Mouse (Mus musculus) lung, postnatal 0 days (tissue): Measurements from ENCODE around the gene Smok2b. TPM values are rescaled to one million over a fixed set of nuclear protein-coding genes. Genes with fewer than 3 reads are reported as not detected.
A peak's percentile ranks its signal among the peaks of the same experiment; 100 is the strongest.
"Not testable (repeated sequence)": the region's sequence is repeated elsewhere in the genome, so short reads cannot be mapped to it uniquely, and the experiment has no call there.

Experiments
- ATAC-seq: fragments of 200-750 bp; cut with Nextera tagmentation; 2 replicates; pipeline ENCODE4 v1.8.0; 2017; ENCODE audit warnings: moderate library complexity
- DNase-seq: peaks from one replicate; pipeline ENCODE4 v3.0.0-alpha.2; 2016; ENCODE audit warnings: low spot score
- H3K27ac ChIP-seq: fragments of 300-500 bp; sonication (generic); 2 replicates; pipeline ENCODE4 v1.5.1; 2014; ENCODE audit warnings: antibody characterized with exemption, mild to moderate bottlenecking, low read length, mixed read lengths
- H3K27me3 ChIP-seq: fragments of 300-500 bp; sonication (generic); replicated peaks from 2 replicates; pipeline ENCODE4 v1.6.1; 2014; ENCODE audit warnings: low read length, mixed read lengths; ENCODE audit not compliant: insufficient read depth
- H3K36me3 ChIP-seq: fragments of 300-500 bp; sonication (generic); 2 replicates; pipeline ENCODE4 v1.6.1; 2014; ENCODE audit warnings: low read length, mixed read lengths; ENCODE audit not compliant: insufficient read depth
- H3K4me1 ChIP-seq: fragments of 300-500 bp; sonication (generic); 2 replicates; pipeline ENCODE4 v1.6.1; 2014; ENCODE audit warnings: antibody characterized with exemption, low read depth, low read length, mixed read lengths; ENCODE audit not compliant: insufficient read depth
- H3K4me2 ChIP-seq: fragments of 300-500 bp; sonication (generic); replicated peaks from 2 replicates; pipeline ENCODE4 v1.6.1; 2014; ENCODE audit warnings: low read depth, mild to moderate bottlenecking, low read length, moderate library complexity, mixed read lengths
- H3K4me3 ChIP-seq: fragments of 300-500 bp; sonication (generic); 2 replicates; pipeline ENCODE4 v1.5.1; 2014; ENCODE audit warnings: low read depth, low read length
- H3K9ac ChIP-seq: fragments of 300-500 bp; sonication (generic); replicated peaks from 2 replicates; pipeline ENCODE4 v1.6.1; 2014; ENCODE audit warnings: low read depth, mild to moderate bottlenecking
- H3K9me3 ChIP-seq: fragments of 300-500 bp; sonication (generic); 2 replicates; pipeline ENCODE4 v1.6.1; 2016; ENCODE audit warnings: low read length, mixed read lengths
- CTCF ChIP-seq: IDR thresholded peaks from 2 replicates; pipeline ENCODE4 v1.5.1; 2016; ENCODE audit warnings: antibody characterized with exemption, mild to moderate bottlenecking
- EP300 ChIP-seq: IDR thresholded peaks from 2 replicates; pipeline ENCODE4 v1.6.1; 2016; ENCODE audit warnings: antibody characterized with exemption, mild to moderate bottlenecking, control low read depth
- WGBS: fragments of 180-500 bp; shearing (Covaris S2); extraction: QIAGEN DNeasy Blood & Tissue Kit; methylation state at CpG from one replicate; pipeline ENCODE4 v1.1.7; 2014; 5-methylcytosine and 5-hydroxymethylcytosine counted together
- polyA plus RNA-seq: library from polyadenylated mRNA; unstranded; fragments of >200 nt; fragmentation: Nextera tagmentation; extraction: Ambion mirVana; gene quantifications from 2 replicates; pipeline ENCODE4 v1.2.1, GENCODE M21; 2015

Gene Smok2b
- polyA plus RNA-seq, 1 experiment from 2014 or later: not detected

GRCm38 (mm10) chr17:13212136-13212850 is 17.8 kb upstream of the Smok2b start:
- no peaks in the 10 kb centered on the region for H3K4me1 ChIP-seq
- TF ChIP-seq EP300 (no peak), CTCF (no peak)
- no peak overlapping the region for H3K9ac ChIP-seq
- DNase-seq (peak; percentile 49), ATAC-seq (peak; percentile 24; the same call in 1 of the 2 replicates)
- no peaks in the 10 kb centered on the region for H3K36me3 ChIP-seq
- H3K4me2 ChIP-seq: no peak overlapping the region
- peaks cover 58% of the 10 kb centered on the region for H3K9me3 ChIP-seq
- no peak overlapping the region for H3K4me3 ChIP-seq
- no peaks in the 10 kb centered on the region for H3K27me3 ChIP-seq
- H3K27ac ChIP-seq: no peak overlapping the region
- WGBS: 61% methylated on average over 7 of the region's 7 CpGs

GRCm38 (mm10) chr17:13214169-13214568 is 15.9 kb upstream of the Smok2b start:
- no peak for ATAC-seq
- no peaks in the 10 kb centered on the region for H3K4me1 ChIP-seq
- no peak overlapping the region for H3K9ac ChIP-seq
- H3K27me3 ChIP-seq: no peaks in the 10 kb centered on the region
- no peaks in the 10 kb centered on the region for H3K36me3 ChIP-seq
- TF ChIP-seq CTCF (no peak), EP300 (no peak)
- H3K4me2 ChIP-seq: no peak overlapping the region
- 54% methylated on average over 4 of the region's 4 CpGs for WGBS
- H3K4me3 ChIP-seq: no peak overlapping the region
- DNase-seq: no peak
- peaks cover 62% of the 10 kb centered on the region for H3K9me3 ChIP-seq
- H3K27ac ChIP-seq: no peak overlapping the region

GRCm38 (mm10) chr17:13215595-13215994 is 14.5 kb upstream of the Smok2b start:
- TF ChIP-seq EP300: no peak
- TF ChIP-seq CTCF: peak; percentile 20; the same call in 1 of the 2 replicates
- Histone ChIP-seq H3K4me2 (no peak overlapping the region), H3K9me3 (peaks cover 66% of the 10 kb centered on the region), H3K27me3 (no peaks in the 10 kb centered on the region), H3K36me3 (no peaks in the 10 kb centered on the region), H3K4me1 (no peaks in the 10 kb centered on the region), H3K4me3 (no peak overlapping the region), H3K27ac (no peak overlapping the region), H3K9ac (no peak overlapping the region)
- 72% methylated on average over 2 of the region's 2 CpGs for WGBS
- ATAC-seq (no peak), DNase-seq (no peak)

DNA sequence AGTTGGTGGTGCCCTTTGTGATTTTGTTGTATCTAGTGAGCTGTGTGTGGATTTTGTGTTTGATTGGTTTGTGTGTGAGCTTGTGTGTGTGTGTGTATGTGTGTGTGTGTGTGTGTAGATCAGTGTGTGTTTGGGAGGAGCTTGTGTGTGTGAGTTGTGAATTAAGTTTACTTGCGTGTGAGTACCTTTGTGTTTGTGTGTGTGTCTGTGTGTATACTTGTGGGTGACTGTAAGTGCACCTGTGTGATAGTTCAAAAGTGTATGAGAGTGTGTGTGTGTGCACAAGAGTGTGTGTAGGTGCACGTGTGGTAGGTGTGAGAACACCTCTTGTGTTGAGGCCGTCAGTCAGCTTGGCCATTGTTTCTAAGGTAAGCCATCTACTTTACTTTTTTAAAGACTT is 9.2 kb upstream of the Smok2b start, which contains the start of gene Smok2a:
Gene Smok2a (plus strand): TSS at position 301 of the 400 bp plus-strand sequence.
- no peaks in the 10 kb centered on the region for H3K4me1 ChIP-seq
- H3K9me3 ChIP-seq: peaks cover 41% of the 10 kb centered on the region
- no peak for TF ChIP-seq EP300
- no peak for TF ChIP-seq CTCF
- 79% methylated on average over 3 of the region's 3 CpGs for WGBS
- no peaks in the 10 kb centered on the region for H3K27me3 ChIP-seq
- no peak within 1 kb of the TSS for H3K4me3 ChIP-seq
- no peak within 1 kb of the TSS for H3K27ac ChIP-seq
- no peaks in the 10 kb centered on the region for H3K36me3 ChIP-seq
- H3K4me2 ChIP-seq: no peak within 1 kb of the TSS
- ATAC-seq: no peak
- no peak within 1 kb of the TSS for H3K9ac ChIP-seq
- DNase-seq: no peak

GRCm38 (mm10) chr17:13221921-13222320 is 8.1 kb upstream of the Smok2b start:
- not testable (repeated sequence) for H3K9ac ChIP-seq, H3K4me3 ChIP-seq, H3K27me3 ChIP-seq, H3K27ac ChIP-seq, H3K4me1 ChIP-seq, ATAC-seq, H3K36me3 ChIP-seq, DNase-seq, H3K4me2 ChIP-seq
- 81% methylated on average over 2 of the region's 2 CpGs for WGBS
- peaks cover 39% of the 10 kb centered on the region for H3K9me3 ChIP-seq

GRCm38 (mm10) chr17:13239461-13239860 is 9.4 kb downstream of the Smok2b start:
- H3K9me3 ChIP-seq: peaks cover 26% of the 10 kb centered on the region
- 74% methylated on average over 4 of the region's 4 CpGs for WGBS
- ATAC-seq: peak; percentile 24; the same call in 1 of the 2 replicates
- not testable (repeated sequence) for DNase-seq, H3K27me3 ChIP-seq, H3K4me2 ChIP-seq, H3K36me3 ChIP-seq, H3K4me1 ChIP-seq, H3K4me3 ChIP-seq, H3K9ac ChIP-seq, H3K27ac ChIP-seq

DNA sequence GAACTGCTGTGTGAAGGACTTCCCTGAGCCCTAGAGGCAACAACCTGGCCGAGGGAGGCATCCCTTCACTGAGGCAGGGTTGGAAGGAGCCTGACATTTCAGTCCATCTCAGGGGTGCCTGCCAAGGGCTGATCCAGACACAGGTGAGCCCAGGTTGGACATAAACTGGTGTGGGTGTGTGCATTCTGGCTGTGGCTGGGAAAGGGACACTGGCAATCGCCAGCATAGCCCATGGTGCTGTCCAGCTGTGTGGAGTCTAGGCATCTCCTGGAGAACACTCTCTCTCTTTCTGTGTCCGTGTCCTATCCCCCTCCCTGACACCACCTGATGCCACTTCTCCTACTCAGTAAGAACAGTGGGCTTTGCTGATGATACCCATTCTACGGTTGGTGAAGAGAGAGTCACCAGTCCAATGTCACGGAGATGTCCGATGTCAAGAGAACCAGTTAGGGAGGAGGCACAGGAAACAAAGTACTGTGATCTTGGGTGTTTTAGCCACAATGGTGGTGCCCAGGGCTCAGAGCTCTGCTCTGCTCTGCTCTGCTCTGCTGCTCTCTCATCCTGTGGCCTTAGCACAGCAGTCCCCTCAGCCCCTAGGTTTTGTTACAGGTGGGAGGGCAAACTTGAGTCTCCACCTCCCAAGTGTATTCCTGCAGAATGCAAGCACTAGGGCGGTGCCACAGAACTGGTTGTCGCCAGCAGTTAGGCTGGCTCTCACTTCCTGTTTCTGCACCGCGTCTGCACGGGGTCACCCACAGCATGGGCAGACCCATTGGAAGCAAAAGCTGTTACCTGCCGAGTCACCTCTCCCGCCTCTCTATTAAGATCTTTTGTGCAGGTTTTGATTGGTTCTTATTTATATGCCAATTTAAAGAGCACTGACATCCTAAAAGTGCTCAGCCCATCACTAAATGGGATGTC is 11.0 kb downstream of the Smok2b start:
- H3K27ac ChIP-seq, DNase-seq, H3K9ac ChIP-seq, H3K4me1 ChIP-seq, H3K4me3 ChIP-seq, H3K27me3 ChIP-seq, ATAC-seq, H3K4me2 ChIP-seq, H3K36me3 ChIP-seq: not testable (repeated sequence)
- 84% methylated on average over 7 of the region's 13 CpGs for WGBS
- peaks cover 14% of the 10 kb centered on the region for H3K9me3 ChIP-seq

- H3K27ac ChIP-seq, H3K4me2 ChIP-seq, H3K9me3 ChIP-seq, H3K27me3 ChIP-seq, H3K36me3 ChIP-seq, H3K9ac ChIP-seq, ATAC-seq, H3K4me1 ChIP-seq, H3K4me3 ChIP-seq, DNase-seq: not testable (repeated sequence)
- WGBS: 54% methylated on average over 1 of the region's 5 CpGs
Observed at GRCm38 (mm10) chr17:13254786-13255185, 24.7 kb downstream of the Smok2b start.
